Mouse (Mus musculus) brain, embryonic 14.5 days (tissue): Measurements from ENCODE around the gene Gm2974.
"Not testable (repeated sequence)": the region's sequence is repeated elsewhere in the genome, so short reads cannot be mapped to it uniquely, and the experiment has no call there.

Experiments used
- CTCF ChIP-seq: fragments of 200-500 bp; IDR thresholded peaks from 2 replicates; pipeline ENCODE4 v1.5.1; 2012; ENCODE audit warnings: inconsistent platforms, mild to moderate bottlenecking, moderate library complexity, borderline replicate concordance; ENCODE audit not compliant: insufficient read depth, insufficient read length; ENCODE audit errors: extremely low read depth
- POLR2A ChIP-seq: fragments of 200-500 bp; IDR thresholded peaks from 2 replicates; pipeline ENCODE4 v1.6.1; 2012; ENCODE audit warnings: mild to moderate bottlenecking, inconsistent platforms, borderline replicate concordance; ENCODE audit not compliant: poor library complexity, insufficient read depth, insufficient read length, severe bottlenecking; ENCODE audit errors: extremely low read depth

- not testable (repeated sequence) for TF ChIP-seq CTCF, POLR2A
These were observed 17.6 kb upstream of the Gm2974 start, which contains the start of gene Gm3127 for GRCm38 (mm10) chr14:4164730-4165129.
